In the genomic region with DNA sequence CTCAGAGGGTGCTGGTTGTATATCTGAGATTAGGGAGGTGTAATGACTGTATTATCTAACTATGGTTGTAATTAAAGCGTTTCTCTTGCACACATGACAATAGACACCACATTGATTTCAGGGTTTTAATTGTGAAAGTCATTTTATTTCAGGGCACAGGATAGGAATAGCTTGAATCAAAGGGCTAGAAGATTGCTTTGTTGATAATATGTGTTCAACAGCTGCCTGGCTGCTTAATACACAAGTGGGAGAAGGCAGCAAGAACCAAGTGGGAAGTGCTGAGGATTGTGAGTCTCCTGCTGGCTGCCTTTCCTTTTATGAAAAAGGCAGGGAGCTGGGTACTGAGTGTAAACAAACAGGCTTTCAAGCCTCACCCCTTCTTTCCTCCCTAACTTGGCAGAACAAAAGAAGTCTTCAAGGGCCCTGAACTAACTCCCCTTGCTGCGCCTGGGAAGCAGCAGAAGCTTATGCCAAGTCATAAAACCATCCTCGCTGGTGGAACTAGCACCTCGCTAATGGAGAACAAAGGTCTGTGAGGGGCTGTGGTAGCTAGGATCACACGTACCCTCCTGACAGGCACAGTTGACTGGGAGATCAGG, we compare ENCODE assay signal across 10 mouse cellular contexts.
DNase-seq lines count a peak whose midpoint lies in the region; ATAC-seq lines count a peak whose summit lies in the region.
"Had no signal": no experiment of that assay in that cellular context is flagged by ENCODE, and none has a peak within 500 bp of the region (broad histone marks: within the 10 kb centered on the region; RNA-seq: fewer than 3 reads in every experiment).

No protein-coding gene starts in this region.

- no peaks in the 10 kb centered on the region for H3K36me3 ChIP-seq in kidney, embryonic 15.5 days
- no peaks in the 10 kb centered on the region for H3K36me3 ChIP-seq in heart, embryonic 14.5 days (ENCODE audit: control insufficient read depth, insufficient read depth, low read length)
- H3K36me3 ChIP-seq in lung, embryonic 16.5 days (ENCODE audit: control insufficient read depth, insufficient read depth, low read length): no peaks in the 10 kb centered on the region

- peak overlapping the region; percentile 61 for H3K27ac ChIP-seq in kidney, embryonic 15.5 days
- H3K27ac ChIP-seq in heart, embryonic 14.5 days (replicated peaks in 1 of 2; ENCODE audit: control insufficient read depth in 1 of 2, insufficient read depth in 1 of 2, low read depth in 2 of 2, low read length in 2 of 2): no peak overlapping the region
- peak overlapping the region; percentile 86 for H3K27ac ChIP-seq in lung, embryonic 16.5 days (ENCODE audit: low read length)

- WGBS in kidney, embryonic 15.5 days: 20% methylated on average over 5 of the region's 5 CpGs
- 16% methylated on average over 5 of the region's 5 CpGs for WGBS in heart, embryonic 14.5 days
- 5% methylated on average over 5 of the region's 5 CpGs for WGBS in lung, embryonic 16.5 days

- no peak overlapping the region for H3K9ac ChIP-seq in kidney, embryonic 15.5 days
- H3K9ac ChIP-seq in heart, embryonic 14.5 days (ENCODE audit: low read length): peak overlapping the region; percentile 16; the same call in 1 of the 2 replicates
- no peak overlapping the region; the same call in 1 of the 2 replicates for H3K9ac ChIP-seq in lung, embryonic 16.5 days (ENCODE audit: low read length)

- H3K9me3 ChIP-seq in kidney, embryonic 15.5 days (replicated peaks): no peaks in the 10 kb centered on the region
- H3K9me3 ChIP-seq in heart, embryonic 14.5 days (ENCODE audit: control insufficient read depth, low read length): no peaks in the 10 kb centered on the region
- no peaks in the 10 kb centered on the region for H3K9me3 ChIP-seq in lung, embryonic 16.5 days (ENCODE audit: control insufficient read depth, low read length)

- peaks cover 15% of the 10 kb centered on the region for H3K4me1 ChIP-seq in kidney, embryonic 15.5 days
- peaks cover 8 to 27% of the 10 kb centered on the region in 2 experiments for H3K4me1 ChIP-seq in heart, embryonic 14.5 days (ENCODE audit: control insufficient read depth in 2 of 2, insufficient read depth in 2 of 2, low read length in 2 of 2)
- H3K4me1 ChIP-seq in lung, embryonic 16.5 days (replicated peaks; ENCODE audit: control insufficient read depth, insufficient read depth, low read length): peaks cover 22% of the 10 kb centered on the region

- H3K27me3 ChIP-seq in kidney, embryonic 15.5 days: no peaks in the 10 kb centered on the region
- H3K27me3 ChIP-seq in heart, embryonic 14.5 days (ENCODE audit: control insufficient read depth, insufficient read depth, low read length): no peaks in the 10 kb centered on the region
- H3K27me3 ChIP-seq in lung, embryonic 16.5 days (ENCODE audit: control insufficient read depth, insufficient read depth, low read depth, low read length): no peaks in the 10 kb centered on the region
- H3K27me3 ChIP-seq: CH12.LX had no signal

- H3K4me2 ChIP-seq in kidney, embryonic 15.5 days: no peak overlapping the region
- H3K4me2 ChIP-seq in heart, embryonic 14.5 days (ENCODE audit: low read length): 0 out of 2 replicates have a peak overlapping the region, but pooled peaks have one; percentile 1
- H3K4me2 ChIP-seq in lung, embryonic 16.5 days (ENCODE audit: low read depth, low read length): peak overlapping the region; percentile 23

- no peak for DNase-seq in kidney, adult 11 months
- DNase-seq in retina, postnatal 1 day: peak; percentile 29
- DNase-seq in adrenal gland, postnatal 4 days (ENCODE audit: low spot score in 2 of 2): no peak
- DNase-seq in Muller cell, postnatal 12 days (ENCODE audit: inconsistent ontology term): no peak
- no peak for DNase-seq in right cerebral cortex, postnatal 4 days
- DNase-seq: thymus, adult 18-20 months had no signal

- H3K4me3 ChIP-seq in kidney, embryonic 15.5 days (replicated peaks): no peak overlapping the region
- H3K4me3 ChIP-seq in heart, embryonic 14.5 days (ENCODE audit: control insufficient read depth in 1 of 2, insufficient read depth in 1 of 2, low read depth in 1 of 2, low read length in 2 of 2): no peak overlapping the region
- no peak overlapping the region for H3K4me3 ChIP-seq in lung, embryonic 16.5 days (ENCODE audit: low read length)

- no peak for ATAC-seq in kidney, embryonic 15.5 days (replicated peaks; ENCODE audit: low FRiP score)
- ATAC-seq in heart, embryonic 14.5 days (ENCODE audit: insufficient number of reproducible peaks, insufficient read depth, low FRiP score, low read depth): no peak
- peak; percentile 90 for ATAC-seq in lung, embryonic 16.5 days (ENCODE audit: low read depth)

Comparison
In these comparisons a context has a peak if more than half of its experiments do, and no peak if none do; other contexts are left out.
1. H3K27ac ChIP-seq: peak in kidney, embryonic 15.5 days (single experiment) and lung, embryonic 16.5 days (single experiment); none in heart, embryonic 14.5 days (0 of 2).